Mouse (Mus musculus) stomach, embryonic 14.5 days (tissue): ENCODE results near the gene Mxd1. TPM values are rescaled to one million over a fixed set of nuclear protein-coding genes. Genes with fewer than 3 reads are reported as not detected.
A peak's percentile ranks its signal among the peaks of the same experiment; 100 is the strongest.

Source experiments
- ATAC-seq: fragments of 200-750 bp; cut with Nextera tagmentation; 2 replicates; pipeline ENCODE4 v1.8.0; 2017; ENCODE audit warnings: low read depth, moderate TSS enrichment; ENCODE audit not compliant: insufficient number of reproducible peaks, insufficient read depth, low FRiP score
- H3K27ac ChIP-seq: fragments of 300-500 bp; sonication (generic); 2 replicates; pipeline ENCODE4 v1.5.1; 2014; ENCODE audit warnings: mild to moderate bottlenecking, low read length, moderate library complexity, mixed read lengths
- H3K27me3 ChIP-seq: fragments of 300-500 bp; sonication (generic); 2 replicates; pipeline ENCODE4 v1.6.1; 2014; ENCODE audit warnings: low read length, control low read depth, mixed read lengths; ENCODE audit not compliant: control insufficient read depth, insufficient read depth
- H3K36me3 ChIP-seq: fragments of 300-500 bp; sonication (generic); 2 replicates; pipeline ENCODE4 v1.6.1; 2014; ENCODE audit warnings: mild to moderate bottlenecking, control low read depth, low read length, moderate library complexity, mixed read lengths; ENCODE audit not compliant: control insufficient read depth, insufficient read depth
- H3K4me1 ChIP-seq: fragments of 300-500 bp; sonication (generic); 2 replicates; pipeline ENCODE4 v1.6.1; 2014; ENCODE audit warnings: low read length, control low read depth, mixed read lengths; ENCODE audit not compliant: control insufficient read depth, insufficient read depth
- H3K4me2 ChIP-seq: fragments of 300-500 bp; sonication (generic); replicated peaks from 2 replicates; pipeline ENCODE4 v1.6.1; 2014; ENCODE audit warnings: low read depth, low read length, control low read depth
- H3K4me3 ChIP-seq: fragments of 300-500 bp; sonication (generic); 2 replicates; pipeline ENCODE4 v1.5.1; 2014; ENCODE audit warnings: low read depth, low read length, control low read depth
- H3K9ac ChIP-seq: fragments of 300-500 bp; sonication (generic); replicated peaks from 2 replicates; pipeline ENCODE4 v1.6.1; 2014; ENCODE audit warnings: low read depth, mild to moderate bottlenecking, control low read depth, low read length, moderate library complexity, mixed read lengths
- H3K9me3 ChIP-seq: fragments of 300-500 bp; sonication (generic); 2 replicates; pipeline ENCODE4 v1.6.1; 2016; ENCODE audit warnings: low read depth, low read length, control low read depth; ENCODE audit not compliant: control insufficient read depth
- WGBS: fragments of 180-500 bp; shearing (Covaris S2); extraction: QIAGEN DNeasy Blood & Tissue Kit; methylation state at CpG from one replicate; pipeline ENCODE4 v1.1.7; 2014; 5-methylcytosine and 5-hydroxymethylcytosine counted together
- polyA plus RNA-seq: library from polyadenylated mRNA; unstranded; fragments of >200 nt; fragmentation: Nextera tagmentation; extraction: Ambion mirVana; gene quantifications from 2 replicates; pipeline ENCODE4 v1.2.1, GENCODE M21; 2014

Gene Mxd1
- polyA plus RNA-seq, 1 experiment from 2014 or later = 10.8 TPM

GRCm38 (mm10) chr6:86605260-86605659, 63.7 kb downstream of the Mxd1 start:
- peak; percentile 83 for ATAC-seq
- 36% methylated on average over 7 of the region's 7 CpGs for WGBS
- H3K27ac ChIP-seq = no peak overlapping the region

GRCm38 (mm10) chr6:86599951-86600414, 69.0 kb downstream of the Mxd1 start:
- Histone ChIP-seq H3K27ac (peak overlapping the region; percentile 30), H3K4me2 (no peak overlapping the region), H3K36me3 (no peaks in the 10 kb centered on the region), H3K9me3 (no peaks in the 10 kb centered on the region), H3K4me1 (peaks cover 8% of the 10 kb centered on the region), H3K4me3 (no peak overlapping the region), H3K9ac (no peak overlapping the region), H3K27me3 (no peaks in the 10 kb centered on the region)
- WGBS = 18% methylated on average over 6 of the region's 6 CpGs
- peak; percentile 76 for ATAC-seq

More at GRCm38 (mm10) chr6:86605260-86605659, 63.7 kb downstream of the Mxd1 start:
- Histone ChIP-seq H3K4me3 (no peak overlapping the region), H3K36me3 (no peaks in the 10 kb centered on the region), H3K9me3 (no peaks in the 10 kb centered on the region), H3K9ac (no peak overlapping the region), H3K27me3 (no peaks in the 10 kb centered on the region), H3K4me2 (no peak overlapping the region), H3K4me1 (peaks cover 2% of the 10 kb centered on the region)

- H3K27ac ChIP-seq = no peak overlapping the region; the same call in 1 of the 2 replicates
- H3K36me3 ChIP-seq = no peaks in the 10 kb centered on the region
- WGBS = 16% methylated on average over 4 of the region's 4 CpGs
- H3K27me3 ChIP-seq = no peaks in the 10 kb centered on the region
- H3K9me3 ChIP-seq = no peaks in the 10 kb centered on the region
- no peak overlapping the region for H3K9ac ChIP-seq
- H3K4me1 ChIP-seq = peaks cover 8% of the 10 kb centered on the region
- H3K4me2 ChIP-seq = no peak overlapping the region
- ATAC-seq = no peak
- H3K4me3 ChIP-seq = no peak overlapping the region
These were observed 69.8 kb downstream of the Mxd1 start for GRCm38 (mm10) chr6:86599197-86599596.

- H3K4me2 ChIP-seq = no peak overlapping the region
- no peaks in the 10 kb centered on the region for H3K9me3 ChIP-seq
- no peak overlapping the region for H3K27ac ChIP-seq
- no peaks in the 10 kb centered on the region for H3K36me3 ChIP-seq
- H3K27me3 ChIP-seq = no peaks in the 10 kb centered on the region
- no peak overlapping the region for H3K4me3 ChIP-seq
- ATAC-seq = no peak
- H3K4me1 ChIP-seq = peaks cover 8% of the 10 kb centered on the region
- no peak overlapping the region for H3K9ac ChIP-seq
- WGBS = 72% methylated on average over 5 of the region's 5 CpGs
These were observed 70.2 kb downstream of the Mxd1 start for GRCm38 (mm10) chr6:86598742-86599193.

Other genes with a start within 250 kb of the Mxd1 start
- gene Gm44790, start 242.5 kb downstream of the Mxd1 start, polyA plus RNA-seq = not detected in 2 replicates
- gene C87436, start 230.8 kb downstream of the Mxd1 start, polyA plus RNA-seq = 26.3 and 26.8 TPM in 2 replicates
- 230 and 234 TPM in 2 replicates for gene Pcbp1, start 142.8 kb downstream of the Mxd1 start, polyA plus RNA-seq
- 3.1 and 5.4 TPM in 2 replicates for gene Asprv1, start 41.0 kb downstream of the Mxd1 start, polyA plus RNA-seq
- gene Snrnp27, start 15.4 kb upstream of the Mxd1 start, polyA plus RNA-seq = 120 and 121 TPM in 2 replicates
- 30.9 and 39.8 TPM in 2 replicates for gene Gmcl1, start 64.2 kb upstream of the Mxd1 start, polyA plus RNA-seq
- gene Anxa4, start 124.4 kb upstream of the Mxd1 start, polyA plus RNA-seq = 79.7 and 93.9 TPM in 2 replicates
- 21.3 and 28.6 TPM in 2 replicates for gene Aak1, start 180.4 kb upstream of the Mxd1 start, polyA plus RNA-seq